Mouse (Mus musculus) thymus, adult 2 months (tissue): ENCODE measurements around the gene Mtrex.

Source experiments
- CTCF ChIP-seq: fragments of 200-500 bp; IDR thresholded peaks from 2 replicates; pipeline ENCODE4 v1.5.1; 2012; ENCODE audit warnings: mild to moderate bottlenecking, control low read depth, low read length, moderate library complexity, borderline replicate concordance; ENCODE audit not compliant: control insufficient read depth, poor library complexity, insufficient read depth; ENCODE audit errors: extremely low read depth
- POLR2A ChIP-seq: fragments of 200-500 bp; IDR thresholded peaks from 2 replicates; pipeline ENCODE4 v1.6.1; 2012; ENCODE audit warnings: mild to moderate bottlenecking, low read length, control low read depth, moderate library complexity; ENCODE audit not compliant: control insufficient read depth, poor library complexity, insufficient read depth; ENCODE audit errors: extremely low read depth

GRCm38 (mm10) chr13:112840241-112841087, 86.7 kb downstream of the Mtrex start:
- TF ChIP-seq CTCF (no peak), POLR2A (no peak)
